Mouse (Mus musculus) forebrain, embryonic 13.5 days (tissue): ENCODE measurements around the gene Sh3tc1. TPM values are rescaled to one million over a fixed set of nuclear protein-coding genes. Genes with fewer than 3 reads are reported as not detected.

ENCODE experiments used
- ATAC-seq: fragments of 200-750 bp; cut with Nextera tagmentation; 2 replicates; pipeline ENCODE4 v1.8.0; 2017
- H3K27ac ChIP-seq: fragments of 300-500 bp; sonication (generic); 2 replicates; pipeline ENCODE4 v1.5.1; 2015; ENCODE audit warnings: inconsistent platforms, mild to moderate bottlenecking, moderate library complexity
- H3K27me3 ChIP-seq: fragments of 300-500 bp; sonication (generic); 2 replicates; pipeline ENCODE4 v1.6.1; 2015; ENCODE audit warnings: mild to moderate bottlenecking, inconsistent platforms
- H3K36me3 ChIP-seq: fragments of 300-500 bp; sonication (generic); 2 replicates; pipeline ENCODE4 v1.6.1; 2015; ENCODE audit warnings: mild to moderate bottlenecking, inconsistent platforms; ENCODE audit not compliant: poor library complexity, severe bottlenecking
- H3K4me1 ChIP-seq: fragments of 300-500 bp; sonication (generic); 2 replicates; pipeline ENCODE4 v1.6.1; 2015; ENCODE audit warnings: inconsistent platforms
- H3K4me2 ChIP-seq: fragments of 300-500 bp; sonication (generic); 2 replicates; pipeline ENCODE4 v1.6.1; 2015; ENCODE audit warnings: inconsistent platforms, mild to moderate bottlenecking, moderate library complexity
- H3K4me3 ChIP-seq: fragments of 300-500 bp; sonication (generic); 2 replicates; pipeline ENCODE4 v1.5.1; 2015; ENCODE audit warnings: mild to moderate bottlenecking, inconsistent platforms
- H3K9ac ChIP-seq: fragments of 300-500 bp; sonication (generic); 2 replicates; pipeline ENCODE4 v1.6.1; 2015; ENCODE audit warnings: mild to moderate bottlenecking, inconsistent platforms
- H3K9me3 ChIP-seq: fragments of 300-500 bp; sonication (generic); replicated peaks from 2 replicates; pipeline ENCODE4 v1.6.1; 2016; ENCODE audit warnings: inconsistent platforms
- WGBS: fragments of 180-500 bp; shearing (Covaris S2); methylation state at CpG from one replicate; pipeline ENCODE4 v1.1.7; 2015; 5-methylcytosine and 5-hydroxymethylcytosine counted together
- polyA plus RNA-seq: library from polyadenylated mRNA; unstranded; fragments of >200 nt; fragmentation: Nextera tagmentation; extraction: Ambion mirVana; gene quantifications from 2 replicates; pipeline ENCODE4 v1.2.1, GENCODE M21; 2015

Gene Sh3tc1
- polyA plus RNA-seq, 1 experiment from 2014 or later = 2.1 TPM

GRCm38 (mm10) chr5:35647562-35647961 lies 92.2 kb downstream of the Sh3tc1 start:
- 84% methylated on average over 4 of the region's 4 CpGs for WGBS
- no peak for ATAC-seq
- Histone ChIP-seq H3K27me3 (no peaks in the 10 kb centered on the region), H3K36me3 (no peaks in the 10 kb centered on the region), H3K4me2 (no peak overlapping the region), H3K9me3 (no peaks in the 10 kb centered on the region), H3K4me1 (no peaks in the 10 kb centered on the region), H3K4me3 (no peak overlapping the region), H3K27ac (no peak overlapping the region), H3K9ac (no peak overlapping the region)

Other genes with a start within 250 kb of the Sh3tc1 start
- 0.37 and 0.43 TPM in 2 replicates for gene Cpz, start 214.3 kb downstream of the Sh3tc1 start, polyA plus RNA-seq
- 7.3 and 9.1 TPM in 2 replicates for gene Trmt44, start 164.9 kb downstream of the Sh3tc1 start, polyA plus RNA-seq
- 12.0 and 15.6 TPM in 2 replicates for gene Acox3, start 156.9 kb downstream of the Sh3tc1 start, polyA plus RNA-seq
- gene Htra3, start 60.2 kb downstream of the Sh3tc1 start, polyA plus RNA-seq = 6.3 and 6.8 TPM in 2 replicates
- gene Ablim2, start 17.9 kb upstream of the Sh3tc1 start, polyA plus RNA-seq = 2.0 and 3.5 TPM in 2 replicates
- 38.5 and 41.4 TPM in 2 replicates for gene Afap1, start 153.3 kb upstream of the Sh3tc1 start, polyA plus RNA-seq